Mouse (Mus musculus) ES-E14 (cell line): ENCODE measurements around the gene Osbpl10. TPM values are rescaled to one million over a fixed set of nuclear protein-coding genes. Genes with fewer than 3 reads are reported as not detected.

Source experiments
- DNase-seq: peaks from one replicate; pipeline ENCODE4 v3.0.0-alpha.2; 2013; ENCODE audit warnings: low read depth, low spot score
- H3K27ac ChIP-seq: 2 replicates; pipeline ENCODE4 v1.5.1; 2012; ENCODE audit warnings: low read depth, mild to moderate bottlenecking, low read length, moderate library complexity, mixed read lengths; ENCODE audit not compliant: poor library complexity, insufficient read depth, severe bottlenecking
- H3K36me3 ChIP-seq: 2 replicates; pipeline ENCODE4 v1.6.1; 2012; ENCODE audit warnings: mild to moderate bottlenecking, low read length, moderate library complexity, mixed read lengths; ENCODE audit not compliant: control insufficient read depth, poor library complexity, insufficient read depth, severe bottlenecking
- H3K4me1 ChIP-seq, 2 experiments: fragments of 150-350 bp in 1 of 2; sonication (generic) in 1 of 2; 2 replicates each; pipeline ENCODE4 v1.6.1; 2012; ENCODE audit warnings: low read length in 2 of 2, mild to moderate bottlenecking in 1 of 2, mixed read lengths in 1 of 2; ENCODE audit not compliant: control insufficient read depth in 2 of 2, insufficient read depth in 2 of 2, poor library complexity in 1 of 2
- H3K4me3 ChIP-seq, 2 experiments: fragments of 150-350 bp in 1 of 2; sonication (generic) in 1 of 2; 2 replicates each; pipeline ENCODE4 v1.5.1; 2012; ENCODE audit warnings: low read length in 2 of 2, low read depth in 1 of 2, mild to moderate bottlenecking in 1 of 2, mixed read lengths in 1 of 2; ENCODE audit not compliant: insufficient read depth in 1 of 2, poor library complexity in 1 of 2, severe bottlenecking in 1 of 2
- H3K9ac ChIP-seq: 2 replicates; pipeline ENCODE4 v1.6.1; 2012; ENCODE audit warnings: low read depth, mild to moderate bottlenecking, low read length, mixed read lengths; ENCODE audit not compliant: poor library complexity, insufficient read depth, severe bottlenecking
- H3K9me3 ChIP-seq: fragments of 150-350 bp; sonication (generic); 2 replicates; pipeline ENCODE4 v1.6.1; 2012; ENCODE audit warnings: low read depth, mild to moderate bottlenecking, low read length; ENCODE audit not compliant: control insufficient read depth, insufficient read depth
- CHD2 ChIP-seq: IDR thresholded peaks from 2 replicates; pipeline ENCODE4 v1.6.1; 2014; ENCODE audit warnings: mild to moderate bottlenecking, low read depth, low read length, inconsistent platforms
- HCFC1 ChIP-seq: IDR thresholded peaks from 2 replicates; pipeline ENCODE4 v1.6.1; 2012; ENCODE audit warnings: low read length, inconsistent platforms, borderline replicate concordance; ENCODE audit not compliant: insufficient read depth
- MAFK ChIP-seq: IDR thresholded peaks from 2 replicates; pipeline ENCODE4 v1.6.1; 2014; ENCODE audit warnings: mild to moderate bottlenecking, low read depth, low read length, inconsistent platforms; ENCODE audit not compliant: insufficient read depth
- ZC3H11A ChIP-seq: IDR thresholded peaks from 2 replicates; pipeline ENCODE4 v1.6.1; 2012; ENCODE audit warnings: low read depth, mild to moderate bottlenecking, inconsistent platforms, low read length, borderline replicate concordance
- ZNF384 ChIP-seq: IDR thresholded peaks from 2 replicates; pipeline ENCODE4 v1.6.1; 2012; ENCODE audit warnings: low read depth, low read length, inconsistent platforms
- in situ Hi-C, 2 experiments: fragments of 600-800 bp; cut with MboI; formaldehyde crosslinking; loops; one replicate each; pipeline ENCODE4 v1.15.1; 2025; ENCODE audit warnings: low sequenced_read_pairs in 2 of 2, inconsistent platforms in 1 of 2; ENCODE audit not compliant: unreplicated experiment in 2 of 2
- total RNA-seq: library from RNA; depleted of rRNA; stranded (reverse); fragments of 300-350 nt; gene quantifications from 2 replicates; pipeline ENCODE4 v1.2.3, GENCODE M21; 2012

Osbpl10 gene
- total RNA-seq, 1 experiment = 15.2 TPM

DNA sequence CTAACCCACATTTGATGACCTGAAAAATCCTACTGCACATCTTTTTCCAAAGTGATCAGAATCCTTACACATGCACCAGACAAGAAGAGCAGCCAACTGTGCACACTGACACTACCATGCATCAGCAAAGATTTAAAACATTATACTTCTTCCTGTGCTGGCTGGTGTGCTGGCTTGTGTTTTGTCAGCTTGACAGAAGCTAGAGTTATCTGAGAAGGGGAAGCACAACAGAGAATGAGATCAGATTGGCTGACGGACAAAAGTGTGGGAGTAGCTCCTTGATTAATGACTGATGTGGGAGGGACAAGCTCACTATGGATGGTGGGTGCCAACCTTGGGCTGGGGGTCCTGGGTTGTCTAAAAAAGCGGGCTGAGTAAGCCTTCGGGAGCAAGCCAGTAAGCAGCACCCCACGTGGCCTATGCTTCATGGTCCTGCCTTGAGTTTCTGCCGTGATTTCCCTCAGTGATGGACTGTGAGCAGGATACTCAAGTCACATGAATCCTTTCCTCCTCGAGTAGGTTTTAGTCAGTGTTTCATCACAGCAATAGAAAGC is 279.4 kb downstream of the Osbpl10 start:
- Histone ChIP-seq H3K9me3 (no peaks in the 10 kb centered on the region), H3K9ac (no peak overlapping the region), H3K27ac (no peak overlapping the region), H3K36me3 (peaks cover 16% of the 10 kb centered on the region), H3K4me1 (no peaks in the 10 kb centered on the region), H3K4me3 (no peak overlapping the region)
- DNase-seq = no peak
- in situ Hi-C loops = no loop called here
- TF ChIP-seq CHD2 = no peak
- no peak for TF ChIP-seq ZNF384
- TF ChIP-seq HCFC1 = no peak

DNA sequence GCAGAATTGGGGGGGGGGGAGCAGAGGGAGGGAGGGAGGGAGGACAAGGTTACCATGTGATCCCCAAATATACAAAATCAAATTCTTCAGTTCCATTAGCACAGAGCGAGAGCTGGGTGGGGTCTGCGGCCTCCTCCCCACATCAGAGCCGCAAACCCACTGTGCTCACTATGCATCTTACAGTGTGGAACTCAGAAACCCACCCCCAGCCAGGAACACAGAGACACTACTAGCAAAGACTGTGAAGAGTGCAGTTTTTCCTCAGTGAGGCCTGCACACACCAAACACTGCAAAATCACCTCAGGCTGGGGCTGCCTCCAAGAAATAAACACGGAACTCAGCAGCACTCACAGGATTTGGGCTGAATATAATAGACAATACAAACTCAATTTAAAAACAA is 281.5 kb downstream of the Osbpl10 start:
- H3K36me3 ChIP-seq = peaks cover 10% of the 10 kb centered on the region; the same call in 1 of the 2 replicates
- DNase-seq = no peak

DNA sequence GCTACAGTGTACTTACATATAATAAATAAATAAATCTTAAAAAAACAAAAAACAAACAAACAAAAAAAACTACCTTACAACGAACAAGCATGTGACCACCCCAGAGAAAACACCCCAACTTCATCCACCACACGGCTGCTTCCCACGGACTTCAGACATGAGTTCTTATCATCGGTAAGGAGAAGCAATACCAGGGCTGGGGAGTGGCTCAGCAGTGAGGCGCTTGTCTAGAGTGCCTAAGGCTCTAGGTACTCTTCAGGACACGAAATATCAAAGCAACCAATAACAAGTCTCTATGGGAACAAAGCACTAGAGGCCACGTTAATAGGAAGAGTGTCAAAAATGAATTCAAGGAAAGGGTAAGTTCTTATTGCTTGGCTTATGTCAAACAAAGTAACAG is 282.1 kb downstream of the Osbpl10 start:
- Histone ChIP-seq H3K27ac (no peak overlapping the region), H3K9me3 (no peaks in the 10 kb centered on the region), H3K9ac (no peak overlapping the region), H3K4me3 (no peak overlapping the region), H3K4me1 (no peaks in the 10 kb centered on the region), H3K36me3 (peaks cover 8% of the 10 kb centered on the region; the same call in 1 of the 2 replicates)
- DNase-seq = no peak
- no peak for TF ChIP-seq ZNF384
- TF ChIP-seq MAFK = no peak
- no peak for TF ChIP-seq CHD2
- TF ChIP-seq ZC3H11A = no peak
- TF ChIP-seq HCFC1 = no peak
- in situ Hi-C loops = no loop called here

More for the DNA sequence above, 281.5 kb downstream of the Osbpl10 start:
- Histone ChIP-seq H3K4me3 (no peak overlapping the region), H3K27ac (no peak overlapping the region), H3K9me3 (no peaks in the 10 kb centered on the region), H3K9ac (no peak overlapping the region), H3K4me1 (no peaks in the 10 kb centered on the region)
- no peak for TF ChIP-seq ZC3H11A
- TF ChIP-seq HCFC1 = no peak
- no peak for TF ChIP-seq MAFK
- TF ChIP-seq ZNF384 = no peak
- TF ChIP-seq CHD2 = no peak
- in situ Hi-C loops = no loop called here

DNA sequence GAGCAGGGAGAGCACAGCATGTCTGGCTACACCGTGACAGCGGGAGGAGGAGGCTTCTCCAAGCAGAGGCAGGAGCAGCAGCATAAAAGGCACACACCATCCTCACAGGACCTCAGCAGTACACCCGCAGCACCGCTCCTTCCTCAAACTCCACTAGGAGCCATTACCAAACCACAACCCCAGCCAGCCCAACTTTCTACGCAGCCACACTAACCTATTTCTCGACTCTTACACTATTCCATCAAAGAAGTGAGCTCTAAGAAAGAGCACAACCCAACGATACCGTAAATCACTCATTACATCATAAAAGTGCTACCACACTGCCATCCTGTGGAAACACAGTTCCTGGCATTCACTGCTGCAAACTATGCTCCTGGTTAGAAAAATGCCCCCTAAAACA is 283.1 kb downstream of the Osbpl10 start:
- no peaks in the 10 kb centered on the region for H3K4me1 ChIP-seq
- TF ChIP-seq CHD2 = no peak
- H3K36me3 ChIP-seq = peaks cover 8% of the 10 kb centered on the region
- H3K4me3 ChIP-seq = no peak overlapping the region
- no peak overlapping the region for H3K9ac ChIP-seq
- no peak for DNase-seq
- H3K27ac ChIP-seq = no peak overlapping the region
- in situ Hi-C loops = no loop called here
- H3K9me3 ChIP-seq = no peaks in the 10 kb centered on the region

DNA sequence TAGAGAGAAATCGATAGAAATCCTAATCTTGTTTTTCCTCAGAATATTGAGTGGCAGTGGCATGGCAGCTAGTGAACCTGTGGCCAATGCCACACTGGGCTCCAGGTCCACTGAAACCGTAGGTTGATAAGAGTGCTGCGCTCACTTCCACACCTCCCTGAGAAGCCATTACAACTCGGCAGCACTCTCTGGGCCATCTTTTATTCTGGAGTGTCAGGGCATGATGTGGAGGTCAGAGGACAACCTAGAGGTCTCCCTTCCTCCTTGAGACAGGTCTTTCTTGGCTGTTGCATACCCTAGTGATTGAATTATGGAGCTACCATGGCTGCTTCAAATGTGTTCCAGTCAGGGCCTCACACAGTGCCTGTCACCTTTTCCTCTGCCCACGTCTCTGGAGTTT is 283.5 kb downstream of the Osbpl10 start:
- TF ChIP-seq ZC3H11A (no peak), MAFK (no peak), ZNF384 (no peak), CHD2 (no peak), HCFC1 (no peak)
- in situ Hi-C loops = no loop called here
- Histone ChIP-seq H3K4me1 (no peaks in the 10 kb centered on the region), H3K27ac (no peak overlapping the region), H3K9ac (no peak overlapping the region), H3K4me3 (no peak overlapping the region), H3K9me3 (no peaks in the 10 kb centered on the region), H3K36me3 (peaks cover 6% of the 10 kb centered on the region)
- DNase-seq = no peak
